Mouse (Mus musculus): Measurements from ENCODE around the gene Frk.
"Not testable (repeated sequence)": the region's sequence is repeated elsewhere in the genome, so short reads cannot be mapped to it uniquely, and the experiment has no call there.

Gene Frk

DNA sequence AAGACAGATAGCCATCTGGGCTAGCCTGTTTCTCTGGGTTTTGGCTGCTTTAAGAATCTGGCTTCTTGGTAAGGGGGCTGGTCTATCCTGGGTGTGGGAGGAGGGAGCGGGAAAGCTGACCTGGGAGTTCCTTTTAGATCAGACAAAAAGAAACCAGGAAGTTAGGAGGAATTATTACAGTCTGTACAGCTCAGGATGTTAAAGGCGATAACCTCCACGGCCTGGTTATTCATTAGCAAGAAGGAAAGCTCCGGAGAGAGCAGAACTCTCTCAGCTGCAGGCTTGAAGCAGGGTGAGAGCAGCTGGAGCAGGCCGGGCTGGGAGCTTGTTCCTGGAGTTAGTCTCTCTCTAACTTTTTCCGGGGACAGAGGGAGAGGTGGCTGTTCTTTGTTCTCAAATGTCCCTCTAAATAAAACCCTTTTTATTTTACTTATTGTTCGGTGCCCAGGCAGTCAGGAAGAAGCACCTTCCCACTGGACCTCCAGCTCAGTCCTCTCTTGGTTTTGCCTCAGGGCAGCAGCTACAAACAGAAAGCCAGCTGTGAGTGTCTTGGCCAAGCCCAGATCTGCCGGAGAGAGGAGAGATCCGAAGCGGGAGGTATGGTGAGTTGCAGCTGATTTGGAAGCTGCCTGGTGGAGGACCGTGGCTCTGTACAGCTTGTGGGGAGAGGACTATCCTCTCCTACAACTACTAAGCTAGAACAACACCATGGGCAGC is at the start of gene Frk:
Frk (plus strand) TSS at position 103 of the 717 bp plus-strand sequence.
- peak; percentile 15 for DNase-seq (ENCODE audit: low spot score)

DNA sequence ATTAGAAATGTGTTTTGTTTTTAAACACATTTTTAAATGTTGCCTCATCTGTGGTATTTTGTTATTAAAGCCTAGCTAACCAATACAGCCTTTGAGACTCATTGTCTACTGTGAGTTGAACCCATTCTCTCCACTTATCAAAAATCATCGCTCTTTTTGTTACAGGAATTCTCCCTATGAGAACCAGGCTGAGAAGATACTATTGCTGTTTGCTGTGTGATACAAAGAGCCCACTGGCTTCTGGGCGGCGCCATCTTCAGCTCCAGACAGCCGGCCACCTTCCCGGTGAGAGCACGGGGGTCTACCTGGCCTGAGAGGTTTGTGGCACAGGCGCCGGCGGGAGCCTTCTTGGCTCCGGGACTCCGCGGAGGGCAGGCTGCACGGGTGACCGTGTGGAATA is 49.0 kb upstream of the Frk start:
- DNase-seq (ENCODE audit: low spot score) = not testable (repeated sequence)

- no peak for DNase-seq (ENCODE audit: low spot score)
Measured at GRCm38 (mm10) chr10:34449469-34449868, 33.7 kb upstream of the Frk start.

- no peak for DNase-seq (ENCODE audit: low spot score)
Measured at GRCm38 (mm10) chr10:34461451-34461850, 21.7 kb upstream of the Frk start.

DNA sequence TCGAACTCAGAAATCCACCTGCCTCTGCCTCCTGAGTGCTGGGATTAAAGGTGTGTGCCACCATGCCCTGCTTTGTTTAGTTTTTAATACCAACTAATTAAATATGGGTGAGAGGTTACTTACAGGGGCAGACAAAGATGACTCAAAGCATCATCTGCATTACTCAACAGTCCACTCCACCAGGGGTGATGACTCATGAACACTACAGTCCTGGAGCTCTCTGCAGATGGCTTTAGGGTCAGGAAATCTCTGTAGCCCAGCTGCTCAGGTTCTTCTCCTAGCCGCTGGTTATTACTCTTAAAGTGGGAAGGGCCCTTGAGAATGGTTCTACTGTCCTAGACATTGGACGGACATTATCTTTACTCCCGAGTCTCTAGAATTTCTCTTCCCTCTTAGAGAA is 18.9 kb upstream of the Frk start:
- no peak for DNase-seq (ENCODE audit: low spot score)

DNA sequence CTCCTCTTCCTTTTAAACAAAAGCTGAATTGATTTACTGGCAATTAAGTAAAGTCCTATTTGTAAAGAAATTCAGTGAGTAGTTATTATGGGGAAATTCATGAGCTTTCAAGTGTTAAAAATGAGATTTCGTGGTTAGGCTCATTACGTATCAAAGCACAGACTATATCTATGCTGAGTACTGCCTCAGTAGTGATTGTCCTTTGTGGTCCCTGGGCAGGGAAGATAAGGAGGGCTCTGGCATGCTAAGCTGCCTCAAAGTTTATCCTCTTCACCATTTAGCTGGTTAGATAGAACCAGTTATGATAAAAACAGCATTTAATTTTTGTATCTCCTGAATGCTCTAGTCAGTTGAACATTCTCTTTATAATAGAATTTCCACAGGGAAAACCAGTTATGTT is 14.2 kb upstream of the Frk start:
- DNase-seq (ENCODE audit: low spot score) = no peak

DNA sequence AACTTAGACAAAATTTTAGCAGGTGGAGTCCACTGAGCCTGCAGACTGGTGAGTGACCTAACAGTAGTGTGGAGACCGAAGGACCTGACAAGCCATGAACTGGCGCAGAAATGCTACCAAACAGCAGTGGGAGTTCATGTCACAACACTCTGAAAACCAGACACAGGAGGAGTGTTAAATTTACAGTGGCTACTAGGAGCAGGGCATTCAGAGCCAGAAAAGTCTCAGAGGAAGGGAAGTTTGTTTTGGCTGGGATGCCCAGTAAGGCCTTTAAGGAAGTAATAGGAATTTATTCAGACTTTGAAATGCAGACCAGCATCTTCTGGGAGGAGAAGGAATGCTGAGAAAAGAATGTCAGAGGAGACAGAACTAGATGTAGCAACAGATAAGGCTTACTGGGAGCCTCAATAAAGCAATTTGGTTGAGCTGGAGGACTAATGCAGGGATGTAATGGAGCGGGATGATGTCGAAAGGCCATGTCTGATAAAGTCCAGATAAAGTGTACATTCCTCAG is 3.2 kb upstream of the Frk start:
- DNase-seq (ENCODE audit: low spot score) = no peak

- peak; percentile 13 for DNase-seq (ENCODE audit: low spot score)
Measured at GRCm38 (mm10) chr10:34484014-34484411, 814 bp downstream of the Frk start.

GRCm38 (mm10) chr10:34485079-34485478 is 1.9 kb downstream of the Frk start:
- DNase-seq (ENCODE audit: low spot score) = no peak

- no peak for DNase-seq (ENCODE audit: low spot score)
Measured at GRCm38 (mm10) chr10:34507807-34508206, 24.6 kb downstream of the Frk start.

DNA sequence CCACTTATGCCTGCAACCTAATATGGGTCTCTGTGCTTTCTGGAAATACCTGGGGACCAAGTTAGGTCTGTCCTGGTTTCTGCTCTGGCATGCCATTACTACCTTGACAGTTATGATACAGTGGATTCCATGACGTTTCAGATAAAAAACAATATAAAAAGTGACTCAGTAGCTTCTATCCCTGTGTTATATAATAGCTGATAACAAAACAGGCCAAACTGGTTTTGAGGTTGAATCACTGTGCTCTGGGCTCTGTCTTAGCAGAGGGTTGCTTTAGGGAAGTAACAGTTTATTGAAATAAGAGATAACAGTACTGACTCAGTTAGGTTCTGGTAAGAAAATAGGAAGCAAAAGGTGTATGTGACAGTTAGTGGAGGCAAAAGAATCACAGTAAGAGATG is 25.4 kb downstream of the Frk start:
- no peak for DNase-seq (ENCODE audit: low spot score)

GRCm38 (mm10) chr10:34509256-34509655 is 26.1 kb downstream of the Frk start:
- no peak for DNase-seq (ENCODE audit: low spot score)

- DNase-seq (ENCODE audit: low spot score) = no peak
Measured at GRCm38 (mm10) chr10:34511192-34511591, 28.0 kb downstream of the Frk start.

- no peak for DNase-seq (ENCODE audit: low spot score)
Measured at GRCm38 (mm10) chr10:34512551-34512950, 29.4 kb downstream of the Frk start.

- DNase-seq (ENCODE audit: low spot score) = no peak
Measured at GRCm38 (mm10) chr10:34525598-34525997, 42.4 kb downstream of the Frk start.

GRCm38 (mm10) chr10:34531766-34532165 is 48.6 kb downstream of the Frk start:
- no peak for DNase-seq (ENCODE audit: low spot score)

GRCm38 (mm10) chr10:34532507-34532906 is 49.3 kb downstream of the Frk start:
- no peak for DNase-seq (ENCODE audit: low spot score)

DNA sequence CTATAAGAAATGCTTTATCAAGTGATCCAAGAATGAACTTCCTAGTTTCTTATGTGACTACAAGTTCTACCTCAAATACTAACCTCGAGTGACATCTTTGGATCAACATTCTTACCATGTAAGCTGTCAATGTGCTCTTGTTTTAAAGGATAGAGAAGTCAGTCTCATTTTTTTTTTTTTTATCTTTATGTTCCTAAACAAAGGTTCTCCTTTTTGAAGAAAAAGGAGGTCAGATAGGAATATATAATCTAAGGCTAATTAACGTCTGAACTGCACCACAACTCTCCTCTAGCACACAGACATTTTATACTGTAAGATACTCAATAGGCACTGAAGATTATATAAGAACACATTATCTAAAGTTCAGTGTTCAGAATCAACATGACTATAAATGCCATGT is 57.5 kb downstream of the Frk start:
- no peak for DNase-seq (ENCODE audit: low spot score)

DNA sequence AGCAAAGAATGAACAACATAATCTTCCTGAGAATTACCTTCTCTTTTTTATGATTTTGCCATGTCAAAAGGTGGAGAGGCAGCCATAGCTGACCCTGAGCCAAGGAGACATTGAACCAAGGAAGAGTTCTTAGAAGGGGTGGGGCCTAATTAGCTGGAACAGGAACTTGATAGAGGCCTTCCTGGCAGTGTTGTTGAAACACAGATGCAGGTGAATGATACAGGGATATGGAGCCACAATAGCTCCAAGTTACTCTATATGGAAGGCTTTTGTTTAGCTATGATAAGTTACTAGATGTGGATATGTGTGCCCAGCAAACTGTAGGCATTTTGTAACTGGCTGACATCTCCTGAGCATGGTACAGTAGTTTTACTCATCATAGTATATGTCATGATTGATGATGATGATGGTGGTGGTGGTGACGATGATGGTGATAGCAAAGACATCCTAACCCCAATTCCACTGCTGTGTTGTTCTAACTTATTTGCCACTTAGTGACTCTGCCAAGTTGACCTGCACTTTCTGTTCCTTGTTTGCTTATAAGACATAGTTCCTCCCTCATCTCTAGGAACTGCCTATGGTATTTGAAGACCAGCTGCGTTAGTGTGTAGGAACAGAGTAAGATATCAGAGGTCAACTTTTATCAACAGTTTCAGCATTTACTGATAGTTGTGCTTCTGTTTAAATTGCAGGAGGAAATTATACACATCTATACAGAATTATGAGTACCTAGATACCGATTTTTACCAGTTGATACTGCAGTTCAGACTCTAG is 58.7 kb downstream of the Frk start:
- no peak for DNase-seq (ENCODE audit: low spot score)

GRCm38 (mm10) chr10:34550612-34551011 is 67.4 kb downstream of the Frk start:
- DNase-seq (ENCODE audit: low spot score) = no peak

GRCm38 (mm10) chr10:34551636-34552035 is 68.4 kb downstream of the Frk start:
- DNase-seq (ENCODE audit: low spot score) = no peak

DNA sequence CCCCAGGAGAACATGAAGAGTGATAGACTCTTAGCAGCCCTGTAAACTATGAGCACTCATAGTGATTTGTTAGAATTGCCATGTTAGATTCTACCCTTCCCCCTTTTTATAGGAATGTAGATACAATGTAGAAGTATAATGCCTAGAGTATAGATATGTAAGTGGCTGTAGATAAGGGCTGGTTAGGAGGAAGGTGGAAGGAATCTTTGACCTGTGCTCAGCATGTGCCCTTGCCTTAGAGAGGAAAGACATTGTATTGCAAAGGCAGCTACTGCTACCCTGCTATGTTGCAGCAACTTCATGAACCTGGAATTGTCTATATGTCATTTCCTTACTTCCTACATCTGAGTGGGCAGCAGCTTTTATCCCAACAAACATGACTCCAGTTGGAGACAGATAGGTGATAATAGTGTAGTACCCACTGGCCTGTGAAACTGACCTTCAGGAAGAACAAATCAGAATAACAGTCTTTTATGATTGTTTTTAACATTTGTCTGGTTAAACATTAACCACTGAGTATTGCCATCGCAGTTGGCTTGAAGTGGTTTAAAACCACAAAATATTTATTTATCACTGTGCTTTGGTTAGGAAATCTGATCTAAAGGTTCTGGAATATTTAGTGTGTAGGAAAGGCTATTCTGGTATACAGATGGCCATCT is 80.4 kb downstream of the Frk start:
- no peak for DNase-seq (ENCODE audit: low spot score)

- DNase-seq (ENCODE audit: low spot score) = no peak
Measured at GRCm38 (mm10) chr10:34615474-34615873, 132.3 kb downstream of the Frk start.
